Mouse (Mus musculus): Measurements from ENCODE around the gene Enox1.

Enox1 gene

GRCm38 (mm10) chr14:77275607-77276006 is 119.0 kb downstream of the Enox1 start:
- no peak for DNase-seq (ENCODE audit: low spot score)

DNA sequence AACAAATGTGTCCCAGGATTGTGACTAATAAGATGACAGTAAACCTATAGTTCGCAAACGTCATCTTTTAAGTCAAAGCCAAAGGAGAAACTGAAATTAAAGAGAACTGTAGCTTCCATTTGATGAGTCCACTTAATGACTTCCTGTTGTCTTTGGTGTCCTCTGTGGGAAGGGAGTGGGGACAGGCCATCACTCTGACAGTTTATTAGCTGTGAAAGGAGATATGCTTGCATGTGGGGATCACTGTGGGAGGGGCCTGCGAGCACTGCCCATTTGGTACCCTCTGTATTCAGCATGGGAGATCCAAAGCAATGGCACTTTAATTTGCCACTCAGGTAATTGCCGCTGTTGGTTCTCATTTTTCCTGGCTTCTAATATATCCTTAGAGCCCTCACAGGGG is 122.6 kb downstream of the Enox1 start:
- no peak for DNase-seq (ENCODE audit: low spot score)

GRCm38 (mm10) chr14:77280454-77280853 is 123.9 kb downstream of the Enox1 start:
- no peak for DNase-seq (ENCODE audit: low spot score)

DNA sequence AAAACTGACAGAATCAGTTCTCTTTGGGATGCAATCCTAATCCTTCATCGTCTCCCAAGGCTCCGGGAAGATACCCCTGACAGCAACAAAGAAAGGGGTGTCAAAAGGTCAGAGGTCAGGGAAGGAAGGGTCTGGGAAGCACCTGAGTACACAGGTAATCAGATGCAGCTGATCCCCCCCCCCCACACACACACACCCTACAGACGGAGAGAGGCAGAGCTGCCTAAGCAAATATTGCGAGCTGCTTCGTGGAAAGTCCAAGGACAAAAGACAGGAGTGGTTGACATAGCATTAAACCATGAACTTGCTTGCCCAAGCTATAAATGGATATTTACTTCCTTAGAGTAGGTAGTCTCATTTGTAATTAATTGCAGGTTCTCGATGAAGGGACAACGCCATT is 124.3 kb downstream of the Enox1 start:
- no peak for DNase-seq (ENCODE audit: low spot score)

DNA sequence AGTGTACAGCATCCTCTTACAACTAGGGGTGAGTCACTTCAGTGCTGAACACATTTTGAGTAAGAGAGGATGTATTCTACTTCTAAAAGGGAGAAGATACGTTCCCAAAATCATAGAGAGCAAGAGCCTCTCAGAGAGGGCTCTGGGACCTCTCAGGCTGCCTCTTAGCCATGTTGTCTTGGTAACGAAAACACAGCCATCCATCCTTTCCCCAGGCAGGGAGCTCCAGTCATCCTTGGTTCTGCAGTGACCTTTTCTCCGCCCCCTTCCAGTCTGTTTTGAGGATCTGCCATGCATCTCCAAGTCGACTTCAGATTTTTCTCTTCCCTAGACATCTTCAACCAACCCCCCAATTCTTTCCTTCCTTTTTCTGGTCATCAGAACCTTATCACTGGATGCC is 127.4 kb downstream of the Enox1 start:
- DNase-seq (ENCODE audit: low spot score): no peak

DNA sequence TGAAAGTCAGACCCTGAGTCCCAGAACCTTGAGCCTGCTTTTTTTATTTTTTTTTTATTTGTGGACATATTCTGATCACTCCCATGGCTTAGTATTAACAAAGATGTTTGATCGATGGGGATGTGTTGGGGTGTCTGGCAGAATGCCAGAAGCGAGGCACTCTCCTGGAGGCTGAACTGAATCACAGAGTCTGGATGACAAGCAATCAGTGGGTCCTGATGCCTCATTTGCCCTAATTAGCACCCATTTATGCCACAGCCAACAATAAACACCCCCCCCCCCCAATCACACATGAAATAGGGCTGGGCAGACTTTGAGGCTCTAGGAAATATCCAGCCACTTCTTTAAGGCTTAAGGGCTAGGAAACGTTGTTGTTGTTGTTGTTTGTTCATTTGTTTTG is 128.9 kb downstream of the Enox1 start:
- no peak for DNase-seq (ENCODE audit: low spot score)

- no peak for DNase-seq (ENCODE audit: low spot score)
Measured at GRCm38 (mm10) chr14:77291756-77292155, 135.2 kb downstream of the Enox1 start.

- no peak for DNase-seq (ENCODE audit: low spot score)
Measured at GRCm38 (mm10) chr14:77297039-77297438, 140.5 kb downstream of the Enox1 start.

DNA sequence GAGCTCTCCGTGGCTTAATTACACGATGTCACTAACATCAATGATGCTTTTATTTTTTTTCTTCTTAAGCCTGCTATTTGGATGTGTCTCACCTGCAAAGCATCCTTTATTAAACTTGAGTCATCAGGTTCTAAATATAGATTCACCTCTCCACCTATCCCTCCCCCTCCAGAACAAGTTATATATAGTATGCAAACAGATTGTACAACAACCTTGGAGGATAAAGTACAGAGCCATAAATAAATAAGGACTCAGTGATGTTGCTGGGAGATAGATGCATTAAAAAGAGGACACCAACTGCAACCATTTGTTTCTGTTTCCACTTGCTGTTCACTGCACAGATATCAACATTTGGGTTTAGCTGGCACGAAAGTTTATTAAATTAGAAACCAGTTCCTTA is 141.8 kb downstream of the Enox1 start:
- DNase-seq (ENCODE audit: low spot score): no peak

DNA sequence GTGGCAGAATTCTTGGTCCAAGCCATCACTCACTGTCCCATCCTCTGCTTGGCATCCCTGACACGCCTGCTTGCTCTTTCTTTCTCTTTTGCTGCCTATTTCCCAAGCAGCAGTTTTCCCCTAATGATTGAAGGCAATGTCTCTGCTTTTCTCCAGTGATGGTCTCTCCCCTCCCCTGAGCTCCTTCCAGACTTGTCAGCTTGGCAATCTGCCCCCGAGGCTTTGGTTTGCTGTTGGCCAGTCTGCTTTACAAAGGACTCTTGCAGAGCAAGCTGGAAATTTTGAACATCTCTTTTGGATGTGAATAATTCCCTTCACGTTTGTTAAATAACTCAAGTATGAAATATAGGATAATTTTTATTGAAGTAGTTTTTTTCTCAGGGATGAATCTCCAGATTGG is 153.0 kb downstream of the Enox1 start:
- DNase-seq (ENCODE audit: low spot score): peak; percentile 12

GRCm38 (mm10) chr14:77311456-77311855 is 154.9 kb downstream of the Enox1 start:
- no peak for DNase-seq (ENCODE audit: low spot score)

GRCm38 (mm10) chr14:77319396-77319795 is 162.8 kb downstream of the Enox1 start:
- no peak for DNase-seq (ENCODE audit: low spot score)

- DNase-seq (ENCODE audit: low spot score): no peak
Measured at GRCm38 (mm10) chr14:77324348-77324747, 167.8 kb downstream of the Enox1 start.

- DNase-seq (ENCODE audit: low spot score): no peak
Measured at GRCm38 (mm10) chr14:77327693-77328092, 171.1 kb downstream of the Enox1 start.

DNA sequence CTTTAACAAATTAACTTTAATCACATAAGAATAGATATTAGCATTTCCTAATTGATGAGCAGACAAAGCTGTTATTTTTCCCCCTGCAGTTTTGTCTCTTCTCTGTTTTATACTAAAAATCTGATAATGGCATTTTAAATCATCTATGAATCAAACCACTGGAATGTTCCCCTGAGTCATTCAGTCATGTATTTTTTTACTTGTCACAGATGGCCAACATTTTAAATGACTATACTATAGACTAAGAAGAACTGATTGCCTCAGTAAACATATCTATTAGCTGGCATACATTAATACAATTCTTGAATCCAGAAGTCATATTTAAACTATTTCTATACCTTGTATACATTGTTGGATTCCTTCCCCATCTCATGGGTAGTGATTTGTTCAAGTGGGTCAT is 173.2 kb downstream of the Enox1 start:
- DNase-seq (ENCODE audit: low spot score): no peak

GRCm38 (mm10) chr14:77343662-77344340 is 187.2 kb downstream of the Enox1 start:
- no peak for DNase-seq (ENCODE audit: low spot score)

DNA sequence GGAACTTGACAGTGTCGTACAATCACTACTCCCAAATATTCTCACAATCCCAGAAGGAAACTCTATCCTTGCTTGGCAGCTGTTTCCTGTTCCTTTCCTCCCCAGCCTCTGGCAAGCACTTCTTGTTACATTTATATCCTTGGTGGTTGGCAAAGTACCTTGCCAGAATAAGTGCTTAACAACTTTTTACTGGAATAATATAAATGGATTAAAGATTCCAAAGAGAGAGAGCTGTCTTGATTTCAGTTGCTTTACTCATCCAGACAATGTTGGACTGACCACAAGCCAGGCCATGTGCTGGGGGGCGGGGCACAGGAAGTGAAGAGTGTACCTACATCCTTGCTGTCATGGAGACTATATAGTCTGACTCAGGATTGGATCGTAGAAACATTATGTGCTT is 189.7 kb downstream of the Enox1 start:
- DNase-seq (ENCODE audit: low spot score): no peak

DNA sequence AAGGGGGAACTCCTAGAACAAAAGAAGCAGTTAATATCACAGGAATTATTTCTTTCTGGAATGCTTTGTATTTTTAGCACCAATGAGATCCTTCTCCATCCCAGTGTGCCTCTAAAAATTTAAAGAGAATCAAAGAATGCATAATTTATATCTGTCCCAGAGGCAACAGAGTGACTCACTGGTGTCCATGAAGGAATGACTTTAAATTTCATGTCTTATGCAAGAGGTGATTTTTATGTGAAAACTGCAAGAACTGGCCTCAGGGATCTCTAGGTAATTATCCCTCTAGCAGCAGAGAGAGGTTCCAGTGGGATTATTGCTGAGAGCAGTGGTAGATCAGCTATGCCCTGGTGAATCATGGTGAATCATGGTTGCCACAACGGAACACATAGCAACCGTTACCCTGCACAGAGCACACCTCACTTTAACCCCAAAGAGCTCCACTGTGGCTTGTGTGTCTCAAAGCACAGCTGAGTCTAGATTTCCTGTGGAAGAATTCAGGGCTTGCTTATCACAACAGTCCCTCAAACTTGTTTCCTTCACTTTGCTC is 195.3 kb downstream of the Enox1 start:
- DNase-seq (ENCODE audit: low spot score): no peak

- no peak for DNase-seq (ENCODE audit: low spot score)
Measured at GRCm38 (mm10) chr14:77362662-77363061, 206.1 kb downstream of the Enox1 start.

- DNase-seq (ENCODE audit: low spot score): no peak
Measured at GRCm38 (mm10) chr14:77368411-77368810, 211.8 kb downstream of the Enox1 start.

GRCm38 (mm10) chr14:77369070-77369469 is 212.5 kb downstream of the Enox1 start:
- DNase-seq (ENCODE audit: low spot score): no peak

GRCm38 (mm10) chr14:77370521-77370920 is 214.0 kb downstream of the Enox1 start:
- no peak for DNase-seq (ENCODE audit: low spot score)

- no peak for DNase-seq (ENCODE audit: low spot score)
Measured at GRCm38 (mm10) chr14:77371977-77372376, 215.4 kb downstream of the Enox1 start.

- DNase-seq (ENCODE audit: low spot score): no peak
Measured at GRCm38 (mm10) chr14:77373119-77373518, 216.6 kb downstream of the Enox1 start.
